Comparison of ENCODE assay signal across 10 mouse cellular contexts in genomic region chr14:86684585-86685503, GRCm38 (mm10).
DNase-seq lines count a peak whose midpoint lies in the region; ATAC-seq and TF ChIP-seq lines count a peak whose summit lies in the region.
"Had no signal": no experiment of that assay in that cellular context is flagged by ENCODE, and none has a peak within 500 bp of the region (broad histone marks: within the 10 kb centered on the region; RNA-seq: fewer than 3 reads in every experiment).

No protein-coding gene starts in this region.

- no peaks in the 10 kb centered on the region for H3K9me3 ChIP-seq in heart, embryonic 11.5 days (replicated peaks; ENCODE audit: control insufficient read depth, low read length)
- no peaks in the 10 kb centered on the region for H3K9me3 ChIP-seq in heart, embryonic 10.5 days
- no peaks in the 10 kb centered on the region for H3K9me3 ChIP-seq in midbrain, embryonic 15.5 days
- H3K9me3 ChIP-seq: liver, embryonic 15.5 days had no signal

- H3K4me2 ChIP-seq in heart, embryonic 11.5 days: peak overlapping the region; percentile 34
- peak overlapping the region; percentile 28 for H3K4me2 ChIP-seq in midbrain, embryonic 15.5 days
- H3K4me2 ChIP-seq: liver, embryonic 15.5 days had no signal

- no peak for ATAC-seq in heart, embryonic 11.5 days (replicated peaks; ENCODE audit: insufficient number of reproducible peaks, low FRiP score, low TSS enrichment)
- peak; percentile 87 for ATAC-seq in midbrain, embryonic 15.5 days (replicated peaks)

- H3K4me3 ChIP-seq in heart, embryonic 11.5 days (ENCODE audit: low read depth, low read length): no peak overlapping the region
- H3K4me3 ChIP-seq in heart, embryonic 10.5 days: no peak overlapping the region
- H3K4me3 ChIP-seq in midbrain, embryonic 15.5 days: no peak overlapping the region
- H3K4me3 ChIP-seq: liver, embryonic 15.5 days had no signal

- no peaks in the 10 kb centered on the region for H3K27me3 ChIP-seq in heart, embryonic 11.5 days (ENCODE audit: control insufficient read depth, insufficient read depth, low read length)
- no peaks in the 10 kb centered on the region for H3K27me3 ChIP-seq in heart, embryonic 10.5 days (ENCODE audit: insufficient read depth, poor library complexity, severe bottlenecking)
- no peaks in the 10 kb centered on the region for H3K27me3 ChIP-seq in midbrain, embryonic 15.5 days (replicated peaks)
- H3K27me3 ChIP-seq: liver, embryonic 15.5 days had no signal

- DNase-seq in heart, embryonic 10.5 days (ENCODE audit: low spot score): no peak
- peak; percentile 83 for DNase-seq in brain, embryonic 14.5 days (ENCODE audit: low read depth)
- peak; percentile 5 to 18 for DNase-seq in lung, adult 18-20 months
- no peak for DNase-seq in left cerebral cortex, adult 9 months (ENCODE audit: low spot score in 2 of 2)
- DNase-seq in left cerebral cortex, postnatal 36 days (ENCODE audit: low spot score in 2 of 2): no peak
- DNase-seq in urinary bladder, postnatal 36 days (ENCODE audit: low spot score in 2 of 2): no peak
- DNase-seq: cerebellum, adult 8-10 months had no signal

- intact Hi-C loops in left cerebral cortex, postnatal 36 days (cut with DNase I): no loop called here

- H3K9ac ChIP-seq in heart, embryonic 11.5 days (ENCODE audit: low read depth, low read length): 0 out of 2 replicates have a peak overlapping the region, but pooled peaks have one; percentile 49
- no peak overlapping the region for H3K9ac ChIP-seq in midbrain, embryonic 15.5 days
- H3K9ac ChIP-seq: liver, embryonic 15.5 days had no signal

- no peak for TF ChIP-seq CTCF in brain, embryonic 14.5 days (IDR thresholded peaks at IDR 0.05; ENCODE audit: borderline replicate concordance, extremely low read depth, insufficient read depth, insufficient read length)

- H3K27ac ChIP-seq in heart, embryonic 11.5 days (ENCODE audit: low read depth, low read length): no peak overlapping the region
- no peak overlapping the region for H3K27ac ChIP-seq in heart, embryonic 10.5 days
- peak overlapping the region; percentile 63 for H3K27ac ChIP-seq in midbrain, embryonic 15.5 days
- H3K27ac ChIP-seq: liver, embryonic 15.5 days had no signal

- TF ChIP-seq POLR2A in brain, embryonic 14.5 days (IDR thresholded peaks at IDR 0.05; ENCODE audit: borderline replicate concordance, extremely low read depth, insufficient read depth, insufficient read length, poor library complexity, severe bottlenecking): no peak

- no peaks in the 10 kb centered on the region; the same call in 1 of the 2 replicates for H3K4me1 ChIP-seq in heart, embryonic 11.5 days (ENCODE audit: control insufficient read depth, insufficient read depth, low read length)
- H3K4me1 ChIP-seq in heart, embryonic 10.5 days: peaks cover 7% of the 10 kb centered on the region
- peaks cover 13% of the 10 kb centered on the region for H3K4me1 ChIP-seq in midbrain, embryonic 15.5 days
- H3K4me1 ChIP-seq: liver, embryonic 15.5 days had no signal

- no peaks in the 10 kb centered on the region for H3K36me3 ChIP-seq in heart, embryonic 11.5 days (ENCODE audit: control insufficient read depth, insufficient read depth, low read length)
- H3K36me3 ChIP-seq in heart, embryonic 10.5 days: no peaks in the 10 kb centered on the region
- H3K36me3 ChIP-seq in midbrain, embryonic 15.5 days (replicated peaks): no peaks in the 10 kb centered on the region
- H3K36me3 ChIP-seq: liver, embryonic 15.5 days had no signal

- 43% methylated on average over 11 of the region's 11 CpGs for WGBS in heart, embryonic 11.5 days (ENCODE audit: insufficient replicate concordance)
- 42% methylated on average over 11 of the region's 11 CpGs for WGBS in heart, embryonic 10.5 days
- 26% methylated on average over 11 of the region's 11 CpGs for WGBS in midbrain, embryonic 15.5 days

Comparison
In these comparisons a context has a peak if more than half of its experiments do, and no peak if none do; other contexts are left out.
1. DNase-seq: peak in brain, embryonic 14.5 days (single experiment) and lung, adult 18-20 months (2 of 2); none in heart, embryonic 10.5 days (single experiment), left cerebral cortex, adult 9 months (0 of 2), left cerebral cortex, postnatal 36 days (0 of 2) and urinary bladder, postnatal 36 days (0 of 2).